Mouse (Mus musculus): ENCODE measurements around the gene Dst. TPM values are rescaled to one million over a fixed set of nuclear protein-coding genes. Genes with fewer than 3 reads are reported as not detected.

Gene Dst
- polyA plus RNA-seq, 1 experiment from 2014 or later = 25.9 TPM

DNA sequence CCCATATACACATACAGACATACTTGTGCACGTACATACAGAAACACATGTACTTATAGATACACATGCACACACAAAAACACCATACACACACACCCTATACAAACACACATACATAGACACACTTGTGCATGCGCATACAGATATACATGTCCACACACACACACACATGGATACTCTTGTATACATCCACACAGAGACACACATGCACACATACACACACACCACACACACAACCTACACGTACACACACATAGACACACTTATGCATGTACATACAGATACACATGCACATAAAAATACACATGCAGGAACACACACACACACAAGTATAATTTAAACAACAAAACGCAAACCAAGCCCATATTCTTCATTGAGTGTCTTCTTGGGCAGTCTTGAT, 57.8 kb downstream of the Dst start:
- H3K4me1 ChIP-seq (replicated peaks) = peaks cover 18% of the 10 kb centered on the region; the same call in 1 of the 2 replicates
- DNase-seq (ENCODE audit: low spot score) = no peak
- no peak overlapping the region for H3K4me3 ChIP-seq
- no peaks in the 10 kb centered on the region for H3K36me3 ChIP-seq
- H3K27ac ChIP-seq = no peak overlapping the region
- no peaks in the 10 kb centered on the region for H3K27me3 ChIP-seq (ENCODE audit: insufficient read depth, poor library complexity, severe bottlenecking)
- WGBS = 82% methylated on average over 4 of the region's 4 CpGs
- H3K9me3 ChIP-seq = no peaks in the 10 kb centered on the region

GRCm38 (mm10) chr1:33966328-33966727, 58.3 kb downstream of the Dst start:
- WGBS = 31% methylated on average over 6 of the region's 6 CpGs
- Histone ChIP-seq H3K4me1 (replicated peaks) (peaks cover 18% of the 10 kb centered on the region; the same call in 1 of the 2 replicates), H3K27me3 (ENCODE audit: insufficient read depth, poor library complexity, severe bottlenecking) (no peaks in the 10 kb centered on the region), H3K36me3 (no peaks in the 10 kb centered on the region), H3K27ac (no peak overlapping the region), H3K9me3 (no peaks in the 10 kb centered on the region), H3K4me3 (no peak overlapping the region)
- no peak for DNase-seq (ENCODE audit: low spot score)

- Histone ChIP-seq H3K36me3 (no peaks in the 10 kb centered on the region), H3K27ac (no peak overlapping the region), H3K9me3 (no peaks in the 10 kb centered on the region), H3K4me3 (no peak overlapping the region), H3K27me3 (ENCODE audit: insufficient read depth, poor library complexity, severe bottlenecking) (no peaks in the 10 kb centered on the region), H3K4me1 (replicated peaks) (peaks cover 18% of the 10 kb centered on the region; the same call in 1 of the 2 replicates)
- WGBS = 78% methylated on average over 4 of the region's 4 CpGs
- DNase-seq (ENCODE audit: low spot score) = no peak
These were observed 59.2 kb downstream of the Dst start for GRCm38 (mm10) chr1:33967206-33967605.

DNA sequence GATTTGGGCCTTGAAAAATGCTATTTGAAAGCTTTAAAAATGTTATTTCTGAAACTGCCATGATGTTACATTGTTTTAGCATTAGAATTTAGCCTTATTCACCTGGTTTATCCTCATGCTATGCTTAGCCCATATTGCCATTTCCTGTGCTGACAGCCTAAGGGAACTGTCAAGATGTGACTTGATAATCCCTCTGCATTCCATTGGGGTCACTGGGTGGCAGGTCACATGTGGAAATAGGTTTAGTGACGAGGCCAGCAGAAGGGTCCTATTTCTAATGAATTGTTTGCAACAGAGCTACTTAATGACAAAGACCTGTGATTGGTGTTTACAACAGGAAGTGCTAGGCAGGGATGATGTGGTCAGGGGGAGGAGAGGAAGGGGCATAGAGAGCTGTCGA, 61.9 kb downstream of the Dst start:
- peaks cover 18% of the 10 kb centered on the region; the same call in 1 of the 2 replicates for H3K4me1 ChIP-seq (replicated peaks)
- H3K36me3 ChIP-seq = no peaks in the 10 kb centered on the region
- no peaks in the 10 kb centered on the region for H3K9me3 ChIP-seq
- no peak overlapping the region for H3K4me3 ChIP-seq
- WGBS = 56% methylated on average over 2 of the region's 2 CpGs
- no peaks in the 10 kb centered on the region for H3K27me3 ChIP-seq (ENCODE audit: insufficient read depth, poor library complexity, severe bottlenecking)
- DNase-seq (ENCODE audit: low spot score) = peak; percentile 8
- H3K27ac ChIP-seq = peak overlapping the region; percentile 35; the same call in 1 of the 2 replicates

- WGBS = 85% methylated on average over 11 of the region's 11 CpGs
- H3K27me3 ChIP-seq (ENCODE audit: insufficient read depth, poor library complexity, severe bottlenecking) = no peaks in the 10 kb centered on the region
- DNase-seq (ENCODE audit: low spot score) = no peak
- H3K9me3 ChIP-seq = no peaks in the 10 kb centered on the region
- H3K27ac ChIP-seq = no peak overlapping the region
- H3K4me1 ChIP-seq (replicated peaks) = peaks cover 14% of the 10 kb centered on the region; the same call in 1 of the 2 replicates
- H3K36me3 ChIP-seq = no peaks in the 10 kb centered on the region
- H3K4me3 ChIP-seq = no peak overlapping the region
These were observed 66.4 kb downstream of the Dst start for GRCm38 (mm10) chr1:33974401-33974800.

- H3K27me3 ChIP-seq (ENCODE audit: insufficient read depth, poor library complexity, severe bottlenecking) = no peaks in the 10 kb centered on the region
- DNase-seq (ENCODE audit: low spot score) = no peak
- peaks cover 11% of the 10 kb centered on the region for H3K4me1 ChIP-seq (replicated peaks)
- no peak overlapping the region for H3K27ac ChIP-seq
- 89% methylated on average over 4 of the region's 4 CpGs for WGBS
- no peaks in the 10 kb centered on the region for H3K9me3 ChIP-seq
- H3K36me3 ChIP-seq = no peaks in the 10 kb centered on the region
- H3K4me3 ChIP-seq = no peak overlapping the region
These were observed 67.3 kb downstream of the Dst start for GRCm38 (mm10) chr1:33975333-33975732.

- no peaks in the 10 kb centered on the region for H3K36me3 ChIP-seq
- no peak overlapping the region for H3K4me3 ChIP-seq
- H3K9me3 ChIP-seq = no peaks in the 10 kb centered on the region
- H3K4me1 ChIP-seq (replicated peaks) = peaks cover 10% of the 10 kb centered on the region
- H3K27ac ChIP-seq = no peak overlapping the region
- H3K27me3 ChIP-seq (ENCODE audit: insufficient read depth, poor library complexity, severe bottlenecking) = no peaks in the 10 kb centered on the region
- DNase-seq (ENCODE audit: low spot score) = no peak
- 90% methylated on average over 6 of the region's 6 CpGs for WGBS
These were observed 69.8 kb downstream of the Dst start for GRCm38 (mm10) chr1:33977832-33978231.

GRCm38 (mm10) chr1:33980420-33980819, 72.4 kb downstream of the Dst start:
- no peak for DNase-seq (ENCODE audit: low spot score)
- 80% methylated on average over 12 of the region's 12 CpGs for WGBS
- Histone ChIP-seq H3K27me3 (ENCODE audit: insufficient read depth, poor library complexity, severe bottlenecking) (no peaks in the 10 kb centered on the region), H3K27ac (no peak overlapping the region), H3K36me3 (no peaks in the 10 kb centered on the region), H3K4me3 (no peak overlapping the region), H3K9me3 (no peaks in the 10 kb centered on the region), H3K4me1 (replicated peaks) (peaks cover 10% of the 10 kb centered on the region)

- no peaks in the 10 kb centered on the region for H3K9me3 ChIP-seq
- H3K4me3 ChIP-seq = no peak overlapping the region
- H3K27me3 ChIP-seq (ENCODE audit: insufficient read depth, poor library complexity, severe bottlenecking) = no peaks in the 10 kb centered on the region
- no peaks in the 10 kb centered on the region for H3K36me3 ChIP-seq
- H3K4me1 ChIP-seq (replicated peaks) = no peaks in the 10 kb centered on the region; the same call in 1 of the 2 replicates
- 90% methylated on average over 13 of the region's 13 CpGs for WGBS
- no peak for DNase-seq (ENCODE audit: low spot score)
- H3K27ac ChIP-seq = no peak overlapping the region
These were observed 81.6 kb downstream of the Dst start for GRCm38 (mm10) chr1:33989643-33990042.

- WGBS = 86% methylated on average over 6 of the region's 6 CpGs
- no peak for DNase-seq (ENCODE audit: low spot score)
- no peaks in the 10 kb centered on the region for H3K9me3 ChIP-seq
- peaks cover under 1% of the 10 kb centered on the region for H3K4me1 ChIP-seq (replicated peaks)
- no peak overlapping the region for H3K4me3 ChIP-seq
- H3K36me3 ChIP-seq = no peaks in the 10 kb centered on the region
- no peak overlapping the region for H3K27ac ChIP-seq
- no peaks in the 10 kb centered on the region for H3K27me3 ChIP-seq (ENCODE audit: insufficient read depth, poor library complexity, severe bottlenecking)
These were observed 83.0 kb downstream of the Dst start for GRCm38 (mm10) chr1:33991067-33991466.

DNA sequence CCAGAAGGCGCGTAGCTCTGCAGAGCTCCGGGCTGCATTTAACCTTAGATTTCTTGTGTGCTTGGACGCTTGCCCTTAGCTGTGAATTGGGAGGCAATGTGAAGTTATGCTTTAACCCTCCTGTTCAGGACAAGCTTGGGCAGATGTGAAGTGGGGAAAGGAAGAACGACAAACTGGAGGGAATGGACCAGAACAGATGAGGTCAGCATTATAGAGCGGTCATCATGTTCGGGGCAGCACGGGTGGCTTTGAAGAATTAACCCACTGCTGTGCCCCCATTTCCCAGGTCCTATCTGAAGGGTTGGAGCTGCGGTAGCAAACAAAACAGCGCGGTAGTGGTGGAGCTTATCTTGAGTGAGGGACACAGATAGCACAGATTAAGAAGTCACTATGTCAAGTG, 84.8 kb downstream of the Dst start:
- Histone ChIP-seq H3K27ac (no peak overlapping the region), H3K4me1 (replicated peaks) (peaks cover 14% of the 10 kb centered on the region), H3K9me3 (no peaks in the 10 kb centered on the region), H3K4me3 (no peak overlapping the region), H3K27me3 (ENCODE audit: insufficient read depth, poor library complexity, severe bottlenecking) (no peaks in the 10 kb centered on the region), H3K36me3 (no peaks in the 10 kb centered on the region)
- WGBS = 88% methylated on average over 11 of the region's 11 CpGs
- no peak for DNase-seq (ENCODE audit: low spot score)

DNA sequence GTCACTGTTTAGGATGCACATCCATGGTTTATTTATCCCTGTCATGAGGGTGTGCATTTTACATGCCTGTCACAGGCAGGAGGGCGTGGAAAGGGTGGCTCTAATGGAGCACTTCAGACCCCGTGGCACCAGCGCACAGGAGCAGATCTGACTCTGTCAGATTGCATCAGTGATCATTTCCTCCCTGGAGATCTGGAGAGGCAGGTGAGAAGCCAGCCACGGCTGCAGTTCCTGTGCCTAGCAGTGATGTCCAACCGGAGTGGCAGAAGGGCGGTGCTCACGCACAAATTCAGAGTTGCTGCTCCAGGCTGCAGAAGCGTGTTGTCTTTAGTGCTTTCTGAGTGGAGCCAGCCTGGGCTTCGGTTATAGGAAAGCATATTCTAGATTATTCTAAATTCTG, 86.2 kb downstream of the Dst start:
- H3K4me1 ChIP-seq (replicated peaks) = peaks cover 14% of the 10 kb centered on the region

DNA sequence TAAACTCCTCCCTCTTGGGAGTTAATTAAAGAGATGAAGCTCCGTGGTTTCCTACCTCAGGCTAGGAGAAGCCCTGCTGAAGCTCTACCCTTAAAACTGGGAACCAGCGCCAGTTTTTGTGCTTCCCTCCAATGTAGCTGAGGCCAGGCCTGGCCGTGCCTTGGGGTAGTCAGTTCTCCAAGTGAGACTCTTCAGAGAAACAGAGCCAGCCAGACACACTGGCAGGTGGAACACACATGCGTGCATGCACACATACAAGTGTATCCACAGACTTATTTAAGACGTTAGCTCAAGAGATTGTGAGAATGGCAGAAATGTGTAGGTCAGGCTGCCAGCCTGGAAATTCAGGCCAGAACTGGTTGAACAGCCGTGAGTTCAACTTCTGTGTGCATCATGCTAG, 87.4 kb downstream of the Dst start:
- H3K9me3 ChIP-seq = no peaks in the 10 kb centered on the region
- H3K4me1 ChIP-seq (replicated peaks) = peaks cover 14% of the 10 kb centered on the region
- DNase-seq (ENCODE audit: low spot score) = no peak
- no peaks in the 10 kb centered on the region for H3K36me3 ChIP-seq
- H3K27me3 ChIP-seq (ENCODE audit: insufficient read depth, poor library complexity, severe bottlenecking) = no peaks in the 10 kb centered on the region
- H3K27ac ChIP-seq = no peak overlapping the region
- 86% methylated on average over 6 of the region's 6 CpGs for WGBS
- no peak overlapping the region for H3K4me3 ChIP-seq

More for the DNA sequence above, 86.2 kb downstream of the Dst start:
- no peak overlapping the region for H3K4me3 ChIP-seq
- no peaks in the 10 kb centered on the region for H3K36me3 ChIP-seq
- H3K27me3 ChIP-seq (ENCODE audit: insufficient read depth, poor library complexity, severe bottlenecking) = no peaks in the 10 kb centered on the region
- no peak overlapping the region for H3K27ac ChIP-seq
- WGBS = 79% methylated on average over 9 of the region's 9 CpGs
- no peaks in the 10 kb centered on the region for H3K9me3 ChIP-seq
- no peak for DNase-seq (ENCODE audit: low spot score)

Data from hindbrain, embryonic 10.5 days (tissue).